Mouse (Mus musculus) forebrain, embryonic 16.5 days (tissue): ENCODE measurements around the gene Nanog. TPM values are rescaled to one million over a fixed set of nuclear protein-coding genes. Genes with fewer than 3 reads are reported as not detected.
"Not testable (repeated sequence)": the region's sequence is repeated elsewhere in the genome, so short reads cannot be mapped to it uniquely, and the experiment has no call there.

Experiments used
- ATAC-seq: fragments of 200-750 bp; cut with Nextera tagmentation; 2 replicates; pipeline ENCODE4 v1.8.0; 2017; ENCODE audit warnings: mild to moderate bottlenecking, moderate library complexity
- H3K27ac ChIP-seq: fragments of 300-500 bp; sonication (generic); 2 replicates; pipeline ENCODE4 v1.5.1; 2014; ENCODE audit warnings: low read length, control low read depth
- H3K27me3 ChIP-seq: fragments of 300-500 bp; sonication (generic); replicated peaks from 2 replicates; pipeline ENCODE4 v1.6.1; 2014; ENCODE audit warnings: low read length; ENCODE audit not compliant: control insufficient read depth, insufficient read depth
- H3K36me3 ChIP-seq: fragments of 300-500 bp; sonication (generic); 2 replicates; pipeline ENCODE4 v1.6.1; 2014; ENCODE audit not compliant: control insufficient read depth, insufficient read depth
- H3K4me1 ChIP-seq: fragments of 300-500 bp; sonication (generic); replicated peaks from 2 replicates; pipeline ENCODE4 v1.6.1; 2014; ENCODE audit warnings: low read length; ENCODE audit not compliant: control insufficient read depth, insufficient read depth
- H3K4me2 ChIP-seq: fragments of 300-500 bp; sonication (generic); 2 replicates; pipeline ENCODE4 v1.6.1; 2014; ENCODE audit warnings: mild to moderate bottlenecking, low read length, control low read depth
- H3K4me3 ChIP-seq: fragments of 300-500 bp; sonication (generic); replicated peaks from 2 replicates; pipeline ENCODE4 v1.5.1; 2014; ENCODE audit warnings: mild to moderate bottlenecking, low read length, control low read depth
- H3K9ac ChIP-seq: fragments of 300-500 bp; sonication (generic); replicated peaks from 2 replicates; pipeline ENCODE4 v1.6.1; 2014; ENCODE audit warnings: low read depth, low read length, control low read depth
- H3K9me3 ChIP-seq: fragments of 300-500 bp; sonication (generic); 2 replicates; pipeline ENCODE4 v1.6.1; 2016; ENCODE audit warnings: low read length; ENCODE audit not compliant: control insufficient read depth
- WGBS: fragments of 180-500 bp; shearing (Covaris S2); extraction: QIAGEN DNeasy Blood & Tissue Kit; methylation state at CpG from one replicate; pipeline ENCODE4 v1.1.7; 2014; 5-methylcytosine and 5-hydroxymethylcytosine counted together
- polyA plus RNA-seq: library from polyadenylated mRNA; unstranded; fragments of >200 nt; fragmentation: Nextera tagmentation; extraction: Ambion mirVana; gene quantifications from 2 replicates; pipeline ENCODE4 v1.2.1, GENCODE M21; 2015

Nanog gene
- polyA plus RNA-seq, 1 experiment from 2014 or later: 0.13 TPM

DNA sequence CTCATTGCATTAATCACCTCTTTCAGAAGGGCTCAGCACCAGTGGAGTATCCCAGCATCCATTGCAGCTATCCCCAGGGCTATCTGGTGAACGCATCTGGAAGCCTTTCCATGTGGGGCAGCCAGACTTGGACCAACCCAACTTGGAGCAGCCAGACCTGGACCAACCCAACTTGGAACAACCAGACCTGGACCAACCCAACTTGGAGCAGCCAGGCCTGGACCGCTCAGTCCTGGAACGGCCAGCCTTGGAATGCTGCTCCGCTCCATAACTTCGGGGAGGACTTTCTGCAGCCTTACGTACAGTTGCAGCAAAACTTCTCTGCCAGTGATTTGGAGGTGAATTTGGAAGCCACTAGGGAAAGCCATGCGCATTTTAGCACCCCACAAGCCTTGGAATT lies 5.8 kb downstream of the Nanog start:
- not testable (repeated sequence) for ATAC-seq, H3K36me3 ChIP-seq, H3K4me3 ChIP-seq, H3K27me3 ChIP-seq, H3K9ac ChIP-seq, H3K9me3 ChIP-seq, H3K27ac ChIP-seq, H3K4me2 ChIP-seq, H3K4me1 ChIP-seq
- 95% methylated on average over 7 of the region's 7 CpGs for WGBS

DNA sequence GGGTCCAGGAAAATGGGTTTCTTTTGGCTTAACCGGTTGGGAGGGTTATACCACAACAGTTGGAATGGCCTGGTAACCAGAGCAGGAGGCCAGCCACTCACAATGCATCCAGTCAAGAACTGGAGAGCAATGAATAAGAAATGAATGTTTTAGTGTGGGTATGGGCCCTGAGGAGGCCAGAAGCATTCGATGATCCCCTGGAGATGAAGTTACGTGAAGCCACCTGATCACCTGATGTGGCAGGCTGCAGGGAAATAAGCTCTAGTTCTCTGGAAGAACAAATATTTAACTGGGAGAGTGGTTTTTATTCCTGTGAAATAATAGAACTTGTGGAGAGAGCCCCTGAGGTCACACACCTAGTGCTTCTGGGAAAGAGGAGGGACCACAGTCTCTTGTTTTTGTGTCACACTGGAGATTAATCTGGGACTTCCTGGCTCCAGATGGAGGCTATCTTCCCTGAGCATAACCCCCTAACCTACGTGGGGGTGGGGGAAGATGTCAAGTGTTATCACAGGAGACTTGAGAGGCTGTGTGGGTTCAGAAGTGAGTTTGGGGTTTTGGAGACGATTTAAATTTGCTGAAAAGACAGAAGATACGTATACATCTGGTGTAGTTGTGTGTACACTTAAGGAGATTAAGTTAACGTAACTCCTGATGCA lies 7.5 kb downstream of the Nanog start:
- H3K4me3 ChIP-seq: no peak overlapping the region
- H3K27ac ChIP-seq: no peak overlapping the region
- ATAC-seq: no peak
- no peaks in the 10 kb centered on the region for H3K27me3 ChIP-seq
- H3K4me1 ChIP-seq: no peaks in the 10 kb centered on the region
- 62% methylated on average over 7 of the region's 7 CpGs for WGBS
- no peaks in the 10 kb centered on the region for H3K36me3 ChIP-seq
- no peaks in the 10 kb centered on the region for H3K9me3 ChIP-seq
- no peak overlapping the region for H3K9ac ChIP-seq
- no peak overlapping the region for H3K4me2 ChIP-seq

- Histone ChIP-seq H3K4me1 (no peaks in the 10 kb centered on the region), H3K9ac (no peak overlapping the region), H3K27ac (no peak overlapping the region), H3K27me3 (no peaks in the 10 kb centered on the region), H3K9me3 (no peaks in the 10 kb centered on the region), H3K36me3 (no peaks in the 10 kb centered on the region), H3K4me3 (no peak overlapping the region), H3K4me2 (no peak overlapping the region)
- WGBS: 7% methylated on average over 4 of the region's 4 CpGs
- no peak for ATAC-seq
Measured at GRCm38 (mm10) chr6:122715886-122716285, 8.6 kb downstream of the Nanog start.

- not testable (repeated sequence) for H3K4me1 ChIP-seq, H3K36me3 ChIP-seq, H3K27me3 ChIP-seq, ATAC-seq, H3K4me2 ChIP-seq, H3K9ac ChIP-seq, H3K27ac ChIP-seq, H3K9me3 ChIP-seq, H3K4me3 ChIP-seq
- WGBS: 100% methylated on average over 1 of the region's 1 CpGs
Measured at GRCm38 (mm10) chr6:122718224-122718623, 10.9 kb downstream of the Nanog start.

DNA sequence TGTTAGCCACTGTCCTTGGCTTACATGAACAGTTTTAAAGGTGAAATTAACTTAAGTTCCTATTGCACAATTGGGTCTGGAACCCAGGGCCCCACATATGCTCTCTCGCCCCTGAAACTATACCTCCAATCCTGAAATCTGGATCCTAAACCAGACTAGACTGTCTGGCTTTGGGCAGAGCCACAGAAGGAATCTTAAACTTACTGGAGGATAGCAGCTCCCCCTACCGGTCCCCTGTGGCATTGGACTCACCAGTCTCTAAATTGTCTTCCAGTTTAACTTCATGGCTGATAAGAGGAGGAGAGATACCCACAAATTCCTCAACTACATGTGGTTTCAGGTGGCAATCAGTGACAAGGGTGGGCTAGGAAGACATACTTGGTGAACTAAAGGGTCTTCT lies 12.7 kb downstream of the Nanog start:
- Histone ChIP-seq H3K4me3 (no peak overlapping the region), H3K4me2 (no peak overlapping the region), H3K9me3 (no peaks in the 10 kb centered on the region), H3K4me1 (no peaks in the 10 kb centered on the region), H3K27me3 (no peaks in the 10 kb centered on the region), H3K36me3 (no peaks in the 10 kb centered on the region), H3K9ac (no peak overlapping the region), H3K27ac (no peak overlapping the region)
- ATAC-seq: peak; percentile 45; the same call in 1 of the 2 replicates
- 31% methylated on average over 2 of the region's 2 CpGs for WGBS

DNA sequence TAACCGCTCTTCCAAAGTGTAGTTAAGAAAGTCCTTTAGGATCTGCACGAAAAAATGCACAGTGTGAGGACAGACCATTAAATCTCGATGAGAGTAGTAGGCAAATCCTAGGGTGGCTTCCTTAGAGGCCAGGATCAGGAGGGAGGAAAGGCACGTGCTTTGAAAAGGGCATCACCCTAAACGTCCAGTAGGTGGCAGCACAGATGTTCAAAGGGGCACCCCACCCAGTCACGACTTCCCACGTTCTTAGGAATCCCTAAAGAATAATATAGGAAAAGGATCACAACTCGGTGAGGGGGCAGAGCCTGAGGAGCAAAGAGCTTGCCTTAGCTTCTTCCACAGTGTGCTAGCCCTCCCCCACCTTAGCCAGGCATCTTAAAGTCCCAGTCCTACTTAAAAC lies 32.7 kb downstream of the Nanog start:
- Histone ChIP-seq H3K27me3 (peaks cover 14% of the 10 kb centered on the region; the same call in 1 of the 2 replicates), H3K4me1 (peaks cover 17% of the 10 kb centered on the region), H3K36me3 (no peaks in the 10 kb centered on the region; the same call in 1 of the 2 replicates), H3K4me3 (peak overlapping the region; percentile 21), H3K27ac (no peak overlapping the region), H3K9ac (0 out of 2 replicates have a peak overlapping the region, but pooled peaks have one; percentile 1), H3K9me3 (no peaks in the 10 kb centered on the region), H3K4me2 (peak overlapping the region; percentile 34)
- 10% methylated on average over 8 of the region's 8 CpGs for WGBS
- peak; percentile 41 for ATAC-seq

GRCm38 (mm10) chr6:122741460-122742227 lies 34.4 kb downstream of the Nanog start:
- H3K27ac ChIP-seq: no peak overlapping the region
- peak overlapping the region; percentile 52 for H3K9ac ChIP-seq
- ATAC-seq: peak; percentile 6; the same call in 1 of the 2 replicates
- H3K27me3 ChIP-seq: peaks cover 14% of the 10 kb centered on the region; the same call in 1 of the 2 replicates
- whole genome bisulfite sequencing: 4% methylated on average over 25 of the region's 25 CpGs
- H3K4me3 ChIP-seq: peak overlapping the region; percentile 73
- H3K4me2 ChIP-seq: peak overlapping the region; percentile 70
- H3K36me3 ChIP-seq: no peaks in the 10 kb centered on the region
- H3K9me3 ChIP-seq: no peaks in the 10 kb centered on the region
- H3K4me1 ChIP-seq: peaks cover 17% of the 10 kb centered on the region

DNA sequence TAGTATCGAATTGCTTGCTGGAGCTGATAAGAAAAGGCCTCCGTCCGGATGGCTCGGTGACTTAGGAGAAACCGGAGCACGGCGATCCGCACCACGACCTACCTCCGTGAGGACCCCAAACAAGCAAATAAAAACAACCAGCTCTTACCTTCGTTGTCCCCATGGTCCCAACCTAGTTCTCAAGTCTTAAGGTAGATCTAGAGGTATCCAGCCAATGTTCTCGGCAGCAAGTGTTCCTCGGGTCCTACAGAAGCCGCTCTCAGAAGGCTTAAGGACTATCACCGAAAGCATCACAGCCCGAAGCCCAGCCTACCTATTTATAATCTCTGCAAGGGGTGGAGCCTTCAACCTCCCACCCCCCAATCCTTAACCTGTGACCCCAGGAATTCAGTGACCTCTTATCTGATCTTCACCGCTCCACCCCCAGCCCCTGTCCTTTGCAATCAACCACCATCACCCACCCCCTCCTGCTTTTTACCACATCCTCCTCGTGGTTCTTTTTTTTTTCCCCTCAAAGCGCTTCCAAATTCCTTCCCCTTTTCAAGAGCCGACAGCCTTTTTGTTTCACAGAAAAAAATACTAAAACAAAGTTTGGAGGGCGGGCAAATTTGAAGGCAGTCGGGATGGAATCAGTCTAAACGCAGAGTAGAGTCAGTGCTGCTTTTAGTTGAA lies 35.1 kb downstream of the Nanog start:
- Histone ChIP-seq H3K36me3 (no peaks in the 10 kb centered on the region), H3K4me3 (peak overlapping the region; percentile 73), H3K4me2 (peak overlapping the region; percentile 70), H3K9me3 (no peaks in the 10 kb centered on the region), H3K27ac (no peak overlapping the region), H3K9ac (peak overlapping the region; percentile 52), H3K4me1 (peaks cover 17% of the 10 kb centered on the region), H3K27me3 (peaks cover 14% of the 10 kb centered on the region; the same call in 1 of the 2 replicates)
- WGBS: under 1% methylated on average over 23 of the region's 23 CpGs
- ATAC-seq: peak; percentile 77

- no peak for ATAC-seq
- Histone ChIP-seq H3K4me3 (no peak overlapping the region), H3K27me3 (peaks cover 14% of the 10 kb centered on the region; the same call in 1 of the 2 replicates), H3K9ac (no peak overlapping the region), H3K4me2 (no peak overlapping the region), H3K9me3 (no peaks in the 10 kb centered on the region), H3K4me1 (peaks cover 17% of the 10 kb centered on the region), H3K27ac (no peak overlapping the region), H3K36me3 (no peaks in the 10 kb centered on the region)
- 21% methylated on average over 11 of the region's 11 CpGs for WGBS
Measured at GRCm38 (mm10) chr6:122743353-122743752, 36.1 kb downstream of the Nanog start.
